Mouse (Mus musculus) retina, postnatal 7 days (tissue): Measurements from ENCODE around the gene Ogfr.
A peak's percentile ranks its signal among the peaks of the same experiment; 100 is the strongest.

Experiments
- DNase-seq: peaks from one replicate; pipeline ENCODE4 v3.0.0-alpha.2; 2012; ENCODE audit warnings: low read depth, low spot score

The Ogfr gene

DNA sequence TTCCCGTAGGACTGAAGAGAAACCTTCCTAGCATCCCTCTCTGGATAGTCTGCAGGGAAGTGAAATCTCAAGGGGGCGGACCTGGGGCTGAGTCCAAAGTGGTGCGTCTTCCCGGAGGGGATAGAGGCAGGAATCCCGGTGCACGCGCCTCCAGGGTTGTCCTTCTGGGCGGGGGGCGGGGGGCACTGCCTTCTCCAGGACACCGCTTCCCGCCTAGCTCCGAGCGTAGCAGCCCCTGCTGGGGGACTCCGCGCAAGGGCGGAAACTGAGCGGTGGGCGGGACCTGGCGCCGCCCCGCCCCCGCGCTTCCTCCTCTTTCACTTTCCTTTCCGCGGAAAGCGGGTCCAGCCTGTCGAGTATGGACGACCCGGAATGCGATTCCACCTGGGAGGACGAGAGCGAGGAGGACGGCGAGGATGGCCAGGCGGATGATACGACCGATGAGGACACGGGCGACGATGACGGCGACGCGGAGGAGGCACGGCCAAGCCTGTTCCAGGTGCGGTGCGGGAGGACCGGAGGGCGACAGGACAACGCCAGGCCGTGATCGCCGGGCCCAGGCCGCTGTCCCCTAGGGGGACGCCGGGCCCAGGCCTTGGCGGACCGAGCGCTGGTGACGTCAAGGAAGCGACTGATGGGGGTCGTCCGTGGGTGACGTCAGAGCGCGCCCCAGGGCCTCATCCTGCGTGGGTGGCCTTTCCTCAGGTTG lies at the start of gene Ogfr:
Ogfr (plus strand) TSS at position 123 of the 709 bp plus-strand sequence.
- DNase-seq, result peak; percentile 75

DNA sequence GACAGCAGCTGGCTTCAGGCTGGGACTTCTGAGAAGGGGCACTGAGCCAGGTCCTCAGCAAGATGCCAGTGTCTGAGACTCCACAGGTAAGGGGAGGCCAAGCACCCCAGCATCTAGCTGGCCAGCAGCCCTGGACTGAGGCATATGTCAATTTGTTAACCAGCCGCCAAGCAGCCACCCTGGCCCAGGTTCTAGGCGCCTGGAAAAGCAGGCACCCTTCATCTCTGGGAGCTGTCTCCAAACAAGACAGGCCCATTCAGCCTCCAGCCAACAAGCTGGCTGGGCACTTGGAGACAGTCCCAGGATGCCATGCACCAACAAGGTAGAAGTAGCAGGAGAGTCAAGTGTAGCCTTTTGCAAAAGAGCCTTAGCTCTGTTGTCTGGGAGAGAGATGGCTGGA lies 45.4 kb upstream of the Ogfr start:
- DNase-seq, result no peak

DNA sequence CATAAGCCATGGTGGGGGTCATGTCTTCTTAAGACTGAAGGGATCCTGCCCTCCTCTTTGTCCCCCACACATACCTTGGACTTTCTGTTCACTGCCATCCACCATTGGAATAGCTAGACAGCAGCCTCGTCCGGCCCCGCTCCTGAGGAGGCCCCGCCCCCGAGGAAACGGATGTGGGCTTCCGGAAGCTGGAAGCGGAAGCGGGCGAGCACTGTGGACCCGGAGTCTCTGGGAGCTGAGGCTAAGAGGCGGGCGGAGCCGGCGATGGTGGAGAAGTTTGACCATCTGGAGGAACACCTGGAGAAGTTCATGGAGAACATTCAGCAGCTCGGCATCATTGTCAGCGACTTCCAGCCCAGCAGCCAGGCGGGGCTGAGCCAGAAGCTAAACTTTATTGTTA lies 44.0 kb upstream of the Ogfr start:
- no peak for DNase-seq

DNA sequence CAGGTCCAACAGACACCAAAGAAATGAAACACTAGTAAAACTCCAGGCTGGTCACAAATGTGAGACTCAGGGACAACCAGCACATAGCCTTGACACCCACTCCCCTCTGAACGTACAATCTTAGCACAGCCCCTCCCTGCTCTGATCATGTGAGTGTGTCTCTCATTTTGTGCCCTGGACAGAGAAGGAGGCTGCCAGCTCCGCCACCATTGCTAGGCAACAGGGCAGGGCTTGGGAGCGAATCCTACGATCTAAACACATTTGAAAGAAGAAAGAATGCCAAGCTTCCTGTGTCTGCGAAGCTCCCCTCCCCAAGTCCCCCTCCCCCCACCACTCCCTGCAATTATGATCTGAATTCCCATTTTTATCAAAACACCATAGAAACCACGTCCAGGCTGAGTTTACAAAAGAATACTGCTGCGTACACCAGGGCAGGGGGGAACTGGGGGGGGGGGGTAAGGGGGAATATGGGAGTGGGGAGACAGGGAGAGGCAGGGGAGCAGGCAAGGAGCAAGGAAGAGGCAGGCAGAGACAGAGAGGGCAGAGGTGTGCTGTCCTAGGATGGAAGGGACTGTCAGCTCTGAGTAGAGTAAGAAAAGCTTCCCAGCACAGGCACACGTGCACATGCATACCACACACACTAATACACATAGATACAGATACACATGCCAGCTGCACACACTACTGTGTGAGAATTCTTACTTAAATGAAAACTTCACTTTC lies 41.5 kb upstream of the Ogfr start:
- DNase-seq, result no peak

DNA sequence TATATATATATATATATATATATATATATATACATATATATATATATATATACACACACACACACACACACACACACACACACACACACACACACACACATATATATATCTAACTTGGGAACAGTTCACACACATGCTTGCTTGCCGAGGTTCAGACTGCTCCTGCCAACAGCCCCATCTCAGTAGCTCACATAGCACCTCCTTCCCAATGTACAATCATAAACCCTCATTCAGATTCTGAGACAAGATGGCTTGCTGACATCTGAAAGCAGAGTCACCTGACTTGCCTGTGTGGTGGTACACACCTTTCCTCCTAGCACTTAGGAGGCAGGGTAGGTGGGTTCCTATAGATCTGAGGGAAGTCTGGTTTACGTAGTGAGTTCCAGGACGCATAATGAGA lies 36.7 kb upstream of the Ogfr start:
- DNase-seq, result no peak

DNA sequence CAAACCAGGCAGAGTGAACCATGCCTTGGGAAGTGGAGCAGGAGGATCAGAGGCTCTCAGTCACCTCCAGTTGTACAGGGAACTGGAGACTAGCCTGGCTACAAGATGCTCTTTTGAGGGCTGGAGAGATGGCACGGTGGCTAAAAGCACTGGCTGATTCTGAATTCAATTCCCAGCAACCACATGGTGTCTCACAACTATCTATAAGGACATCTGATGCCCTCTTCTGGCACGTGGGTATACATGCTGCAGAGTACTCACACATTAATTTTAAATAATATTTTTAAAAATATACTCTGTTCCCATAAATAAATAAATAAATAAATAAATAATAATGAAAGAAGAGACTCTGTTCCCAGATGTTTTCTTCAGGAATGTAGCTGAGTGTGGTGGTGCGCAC lies 33.8 kb upstream of the Ogfr start:
- DNase-seq, result no peak

DNA sequence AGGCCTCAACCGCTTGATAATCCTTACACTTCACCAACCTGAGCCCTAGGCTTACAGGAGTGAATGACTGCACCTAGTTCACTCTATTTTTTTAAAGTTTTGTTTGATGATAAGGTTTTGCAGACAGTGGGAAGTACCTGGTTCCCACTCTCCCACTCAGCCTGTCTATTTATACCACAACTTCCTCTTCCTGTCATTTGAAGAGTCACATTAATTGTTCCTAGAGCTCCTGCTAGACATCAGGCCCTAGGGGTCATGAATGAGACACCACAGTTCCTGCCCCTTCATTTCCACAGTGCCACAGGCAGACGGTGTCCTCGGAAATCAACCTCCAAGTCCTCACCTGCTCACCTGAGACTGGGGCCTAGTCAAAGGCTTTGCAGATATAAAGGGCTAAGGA lies 32.6 kb upstream of the Ogfr start:
- DNase-seq, result no peak

DNA sequence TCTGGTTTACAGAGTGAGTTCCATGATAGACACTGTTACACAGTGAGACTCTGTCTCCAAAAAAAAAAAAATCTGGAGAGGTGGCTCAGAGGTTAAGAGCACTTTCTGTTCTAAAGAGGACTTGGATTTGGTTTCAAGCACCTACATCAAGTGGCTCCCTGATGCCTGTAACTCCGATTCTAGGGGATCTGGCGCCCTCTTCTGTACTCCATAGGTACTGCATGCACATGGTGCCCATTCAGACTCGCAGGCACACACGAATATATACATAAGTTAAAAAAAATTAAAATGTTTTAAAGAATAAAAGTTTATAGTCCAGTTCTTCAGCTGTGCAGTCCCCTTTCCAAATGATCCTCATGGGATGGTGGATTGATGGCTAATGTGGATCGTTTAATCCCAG lies 28.8 kb upstream of the Ogfr start:
- no peak for DNase-seq

DNA sequence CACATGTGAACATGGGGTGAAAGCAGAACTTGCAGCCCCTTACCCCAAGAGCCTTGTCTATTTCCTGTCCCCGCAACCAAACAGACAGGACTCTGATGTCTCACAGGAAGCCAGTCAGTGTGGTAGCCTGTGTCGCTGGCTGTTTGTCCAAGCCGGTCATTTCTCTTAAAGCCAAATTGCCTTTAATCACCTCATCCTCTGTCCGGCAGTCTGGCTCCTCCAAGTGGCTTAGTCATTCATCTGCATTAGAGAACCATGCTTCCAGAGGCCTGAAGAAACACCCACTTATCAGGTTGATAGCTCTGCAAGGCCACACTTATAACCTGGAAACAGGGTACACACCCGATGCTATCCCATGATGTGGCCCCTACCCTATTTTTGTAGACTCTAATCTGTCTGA lies 26.9 kb upstream of the Ogfr start:
- no peak for DNase-seq

DNA sequence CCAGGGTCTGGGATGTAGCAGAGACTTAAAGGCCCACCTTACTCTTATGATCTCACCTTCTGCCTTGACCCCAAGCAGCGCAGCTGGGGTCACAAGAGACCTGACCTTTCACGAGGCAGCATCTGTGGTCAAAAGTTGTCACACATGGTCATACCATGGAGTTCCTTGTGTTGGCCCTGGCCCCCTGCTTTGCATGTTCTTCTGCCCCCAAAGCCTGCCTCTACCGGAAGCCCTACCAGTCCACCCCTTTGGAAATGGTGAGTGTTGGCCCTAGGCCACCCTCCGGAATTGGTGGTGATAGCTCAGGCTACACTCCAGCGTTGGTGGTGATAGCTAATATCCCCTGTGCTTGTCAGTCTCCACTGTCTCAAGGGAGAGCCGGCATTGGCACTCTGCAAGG lies 25.7 kb upstream of the Ogfr start:
- no peak for DNase-seq

DNA sequence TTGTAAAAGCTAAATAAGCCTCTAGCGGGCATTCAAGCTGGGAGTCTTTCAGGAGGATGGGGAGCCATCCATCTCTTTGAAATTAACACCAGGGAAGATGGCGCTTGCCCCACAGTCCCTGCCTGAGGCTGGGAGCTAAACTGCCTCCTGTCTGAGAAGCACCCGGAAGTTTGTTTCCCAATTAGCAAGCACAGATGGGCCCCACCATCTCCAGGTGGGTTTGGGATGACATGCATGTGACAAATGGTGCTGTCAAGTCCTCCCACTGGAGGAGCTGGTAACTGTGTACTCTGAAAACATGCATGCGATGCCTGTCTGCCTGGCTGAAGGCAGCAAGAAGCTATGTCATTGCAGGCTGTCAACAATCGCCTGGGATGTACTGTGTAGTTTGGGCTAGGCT lies 25.2 kb upstream of the Ogfr start:
- DNase-seq, result no peak

DNA sequence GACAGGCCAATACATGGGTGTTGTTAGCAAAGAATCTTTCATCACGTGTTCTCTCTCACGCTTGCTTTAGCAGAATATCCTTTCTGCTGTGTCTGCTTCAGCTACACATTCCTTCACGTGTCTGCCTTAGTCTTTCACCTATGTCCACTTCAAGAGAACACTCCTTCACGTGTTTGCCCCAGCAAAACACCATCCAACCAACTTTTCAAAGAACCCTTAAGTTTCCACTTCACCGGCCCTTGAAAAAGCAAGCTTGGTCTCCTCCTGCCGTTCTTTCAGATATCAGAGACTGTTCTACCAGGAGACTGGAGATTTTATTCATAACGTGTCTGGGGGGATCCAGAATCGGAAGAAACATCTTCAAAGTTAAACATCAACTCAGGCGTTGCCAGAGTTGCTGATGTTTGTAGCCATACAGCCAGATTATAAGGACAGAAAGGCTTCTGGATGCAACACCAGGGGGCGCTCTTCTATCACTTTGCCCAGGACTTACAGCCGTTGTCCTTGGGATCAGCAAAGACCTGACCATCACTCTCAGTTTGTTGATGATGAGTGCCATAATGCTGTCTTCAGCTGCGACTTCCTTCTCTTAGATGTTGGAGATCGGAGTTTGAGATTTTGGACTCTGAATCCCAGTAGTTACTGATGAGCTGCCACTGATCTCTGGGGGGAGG lies 22.7 kb upstream of the Ogfr start:
- peak; percentile 72 for DNase-seq

DNA sequence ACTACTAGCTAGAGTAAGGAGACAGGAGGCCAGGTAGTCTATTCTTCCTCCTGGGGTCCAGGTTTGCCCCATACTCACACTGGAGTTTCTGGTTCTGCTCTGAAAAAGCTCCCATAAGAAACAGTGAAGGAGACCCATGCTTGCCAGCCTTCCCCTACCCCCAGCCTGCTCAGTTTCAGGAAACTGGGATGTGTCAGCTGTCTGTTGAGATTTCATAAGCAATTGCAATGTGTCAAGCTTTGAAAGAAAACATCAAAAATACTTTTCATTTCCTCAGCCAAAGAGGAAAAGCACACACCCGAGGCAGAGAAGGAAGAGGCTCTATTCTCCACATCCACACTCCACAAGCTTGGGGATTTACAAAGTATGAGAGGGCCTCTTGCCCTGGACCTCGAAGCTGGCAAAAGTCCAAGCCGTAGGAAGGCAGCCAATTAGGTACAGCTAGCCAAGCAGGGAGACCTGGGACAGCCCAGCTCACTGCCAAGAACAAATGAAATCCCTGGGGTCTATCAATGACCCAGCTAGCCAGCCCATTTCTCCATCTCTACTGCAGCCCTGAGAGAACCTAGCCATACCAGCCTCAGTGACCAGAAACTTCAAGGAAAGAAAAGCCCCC lies 19.9 kb upstream of the Ogfr start:
- no peak for DNase-seq

DNA sequence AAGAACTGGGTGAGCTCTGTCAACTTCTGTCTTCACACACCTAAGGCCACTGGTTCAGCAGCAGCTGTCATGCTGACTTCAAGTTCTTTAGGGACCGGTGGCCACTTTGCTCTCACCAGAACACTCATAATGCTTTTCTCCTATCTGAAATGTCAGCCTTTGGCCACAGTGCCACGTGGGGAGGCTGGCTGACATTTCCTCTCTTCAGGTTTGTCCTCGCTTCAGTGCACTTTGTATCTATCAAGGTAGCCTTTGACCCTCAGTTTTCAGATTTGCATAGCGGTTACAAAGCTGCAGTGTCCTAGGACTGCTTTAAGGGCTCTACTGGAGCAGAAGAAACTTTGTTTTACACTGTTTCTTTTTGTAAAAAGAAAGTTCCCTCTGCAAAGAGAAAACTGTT lies 12.6 kb upstream of the Ogfr start:
- no peak for DNase-seq

DNA sequence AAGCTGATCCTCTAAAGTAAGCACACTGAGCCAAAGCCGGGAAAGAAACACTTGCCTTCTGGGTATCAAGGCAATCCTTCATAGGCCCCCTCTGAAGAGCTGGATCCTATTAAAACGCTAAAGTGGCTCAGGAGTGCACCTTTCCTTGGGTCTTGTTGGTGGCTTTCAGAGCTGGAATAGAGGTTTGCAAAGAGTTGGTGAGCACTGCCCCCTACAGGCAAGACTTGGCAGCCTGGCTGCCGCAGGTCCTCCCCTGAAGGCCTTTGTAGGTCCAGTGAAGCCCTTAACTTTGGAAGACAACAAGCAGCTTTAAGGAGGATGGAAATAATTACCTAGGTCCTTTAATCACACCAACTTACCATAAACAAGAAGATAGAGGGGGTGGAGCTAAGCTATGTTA lies 10.4 kb upstream of the Ogfr start:
- DNase-seq, result peak; percentile 76

DNA sequence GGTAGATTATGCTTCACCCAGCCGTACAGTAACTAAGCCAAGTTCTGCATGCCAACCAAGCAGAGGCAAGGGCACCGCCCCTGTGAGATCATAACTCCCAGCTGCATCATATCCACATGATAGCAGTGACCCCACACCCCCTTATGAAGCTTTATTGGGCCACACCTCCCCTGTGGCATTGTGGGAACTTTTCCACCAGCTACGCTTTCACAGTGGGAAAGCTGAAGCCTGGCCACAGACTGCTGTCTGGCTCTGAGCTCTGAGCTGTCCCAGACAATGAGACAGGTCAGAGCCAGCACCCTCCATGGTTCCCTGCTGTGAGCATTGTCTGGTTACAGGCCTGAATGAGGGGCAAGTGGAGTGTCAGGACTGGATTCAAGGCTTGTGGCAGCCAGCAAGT lies 8.0 kb upstream of the Ogfr start, which contains the start of gene Mrgbp:
Mrgbp (plus strand) TSS at position 303 of the 400 bp plus-strand sequence.
- DNase-seq, result no peak

DNA sequence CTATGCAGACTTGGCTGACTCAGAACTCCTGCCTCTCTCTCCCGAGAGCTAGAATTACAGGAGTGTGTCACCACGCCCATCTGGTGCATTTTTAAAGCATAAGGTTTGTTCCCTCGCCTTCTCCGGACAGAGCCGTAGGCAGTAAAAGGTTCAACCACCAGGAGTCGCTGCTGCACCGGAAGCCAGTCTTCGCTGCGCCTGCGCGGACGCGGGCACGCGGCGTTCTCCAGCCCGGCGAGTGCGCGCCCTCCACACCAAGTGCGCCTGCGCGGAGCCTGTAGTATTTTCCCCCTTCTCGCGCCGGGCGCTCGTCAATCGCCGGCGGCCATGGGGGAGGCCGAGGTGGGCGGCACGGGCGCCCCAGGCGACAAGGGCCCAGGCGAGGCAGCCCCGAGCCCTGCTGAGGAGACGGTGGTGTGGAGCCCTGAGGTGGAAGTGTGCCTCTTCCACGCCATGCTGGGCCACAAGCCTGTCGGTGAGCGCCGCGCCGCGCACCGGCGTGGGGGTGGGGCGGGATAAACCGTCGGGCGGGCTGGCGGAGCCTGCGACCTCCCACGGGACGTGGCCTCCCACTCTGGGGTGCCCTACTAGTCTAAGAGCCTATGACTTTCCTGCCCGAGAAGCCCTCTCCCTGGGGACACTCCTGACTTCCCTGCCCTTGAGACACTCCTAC lies 6.4 kb upstream of the Ogfr start:
- DNase-seq, result peak; percentile 91

DNA sequence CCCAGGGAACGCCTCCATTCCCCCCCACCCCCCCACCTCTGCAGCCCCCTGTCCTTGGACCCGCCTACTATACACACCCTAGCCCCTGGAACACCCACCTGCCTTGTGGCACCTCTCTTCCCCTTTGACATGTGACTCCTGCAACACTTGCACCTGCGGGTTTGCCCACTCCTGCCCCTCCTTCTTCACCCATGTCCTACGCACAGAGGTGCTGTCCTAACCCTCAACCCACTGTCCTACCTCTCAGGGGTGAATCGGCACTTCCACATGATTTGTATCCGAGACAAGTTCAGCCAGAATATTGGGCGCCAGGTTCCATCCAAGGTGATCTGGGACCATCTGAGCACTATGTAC lies 5.9 kb upstream of the Ogfr start:
- DNase-seq, result no peak

DNA sequence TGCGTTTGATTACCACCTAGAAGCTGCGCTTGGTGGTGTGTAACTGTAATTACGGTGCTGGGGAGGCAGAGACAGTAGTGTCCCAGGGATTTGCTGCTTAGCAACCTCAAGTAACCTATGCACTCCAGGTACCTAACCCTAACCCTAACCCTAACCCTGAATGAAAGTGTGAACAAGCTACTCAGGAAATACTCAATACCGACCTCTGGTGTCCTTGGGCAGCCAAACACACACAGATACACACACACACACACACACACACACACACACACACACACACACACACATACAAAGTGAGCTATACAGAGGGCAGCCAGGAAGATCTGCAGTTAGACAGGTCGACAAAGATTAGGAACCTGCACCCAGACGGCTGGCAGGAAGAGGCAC lies 316 bp upstream of the Ogfr start:
- no peak for DNase-seq

DNA sequence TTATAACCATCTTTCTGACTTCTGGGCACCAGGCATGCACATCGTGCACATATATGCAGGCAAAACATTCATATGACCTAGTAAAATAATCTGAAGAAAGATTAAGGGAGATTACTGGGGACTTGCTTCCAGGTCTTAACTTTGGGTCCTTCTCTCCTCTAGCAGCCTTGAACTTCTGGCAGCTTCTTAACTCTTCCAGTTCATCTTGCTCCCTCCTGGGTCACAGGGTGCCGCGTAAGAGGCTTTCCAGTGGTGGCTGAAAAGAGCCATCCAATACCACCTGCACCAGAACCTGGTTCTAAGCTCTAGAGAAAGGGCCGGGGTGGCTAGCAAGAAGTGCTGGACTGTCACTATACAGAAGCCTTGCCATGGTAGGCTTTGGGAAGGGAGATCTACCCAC lies 8.4 kb downstream of the Ogfr start, which contains the start of gene Col9a3:
Col9a3 (plus strand) TSS at position 301 of the 400 bp plus-strand sequence.
- no peak for DNase-seq

DNA sequence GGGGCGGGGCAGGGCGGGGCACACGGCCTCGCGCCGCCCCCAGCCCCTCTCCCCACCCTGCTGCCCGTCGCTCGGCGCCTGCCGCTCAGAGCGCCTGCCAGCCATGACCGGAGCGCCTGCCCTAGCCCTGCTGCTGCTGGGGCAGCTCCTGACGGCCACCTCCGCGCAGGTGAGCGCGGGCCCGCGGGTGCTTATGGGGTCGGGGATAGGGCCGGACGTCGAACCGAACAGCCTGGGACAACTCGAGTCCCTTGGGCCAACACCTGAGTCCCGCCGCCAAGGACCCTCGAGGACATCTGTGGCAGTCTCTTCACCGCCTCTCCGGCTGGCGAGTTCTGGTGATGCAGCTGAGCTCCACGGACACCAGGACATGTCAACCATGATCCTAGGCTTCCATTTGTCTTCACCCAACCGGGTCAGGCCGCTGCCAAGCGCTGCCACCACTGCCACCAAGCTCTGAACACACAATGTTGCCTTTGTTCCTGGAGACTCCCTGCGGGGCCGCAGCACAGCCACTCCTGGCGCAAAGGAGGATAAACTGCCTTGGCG lies 9.2 kb downstream of the Ogfr start:
- DNase-seq, result no peak
